Mouse (Mus musculus) neural tube, postnatal 0 days (tissue): ENCODE results near the gene Olfr808. TPM values are rescaled to one million over a fixed set of nuclear protein-coding genes. Genes with fewer than 3 reads are reported as not detected.

Source experiments
- microRNA-seq: library from miRNA; unstranded; fragments of <30 nt; microRNA quantifications from one replicate; pipeline ENCODE4, GENCODE M21; 2016
- polyA plus RNA-seq: library from polyadenylated mRNA; unstranded; fragments of >200 nt; fragmentation: Nextera tagmentation; extraction: Ambion mirVana; gene quantifications from 2 replicates; pipeline ENCODE4 v1.2.1, GENCODE M21; 2015

Olfr808 gene
- polyA plus RNA-seq, result not detected in 2 replicates

DNA sequence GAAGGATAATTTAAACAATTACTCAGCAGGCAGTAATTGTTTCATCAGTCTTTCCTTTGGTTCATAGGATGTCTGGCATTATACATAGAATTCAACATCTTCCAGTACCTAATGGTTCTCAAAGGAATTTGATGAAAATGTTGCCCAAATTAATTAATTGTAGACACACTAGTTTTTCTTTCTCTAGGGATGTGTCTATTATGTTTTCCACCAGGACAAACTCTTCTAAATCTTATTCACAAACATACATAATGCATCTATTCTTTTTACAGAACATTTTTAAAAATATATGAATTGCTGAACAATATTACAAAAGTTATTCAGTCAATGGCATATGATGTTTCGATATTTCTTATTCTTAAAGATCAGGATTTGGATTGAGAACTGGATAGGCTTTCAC is at the start of gene Olfr808:
Olfr808 (plus strand) TSS at position 301 of the 400 bp plus-strand sequence.

GRCm38 (mm10) chr10:129729275-129729674 is 36.0 kb upstream of the Olfr808 start, which contains the start of gene Olfr805:
Gene Olfr805, minus strand, starts transcription at chr10:129729375.

DNA sequence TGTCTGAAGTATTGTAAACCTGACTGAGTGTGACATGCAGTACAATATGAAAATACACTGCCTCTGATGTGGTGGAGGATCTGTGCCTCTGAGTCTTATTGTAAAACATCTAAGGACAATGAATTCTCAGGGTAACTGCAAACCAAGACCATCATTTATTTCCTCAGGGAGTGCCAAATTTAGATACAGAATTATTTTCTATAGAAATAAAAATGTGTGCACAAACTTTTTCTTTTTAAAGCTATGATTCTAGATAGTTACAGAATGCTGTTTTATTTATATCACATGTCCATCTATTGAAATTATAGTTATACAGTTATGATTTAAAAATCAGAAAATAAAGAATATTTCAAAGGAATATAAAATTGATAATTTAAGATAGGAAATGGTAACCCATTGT is 23.5 kb upstream of the Olfr808 start, which contains the start of gene Olfr806:
Olfr806 (minus strand) TSS at position 101 of the 400 bp plus-strand sequence.

GRCm38 (mm10) chr10:129757693-129758092 is 7.6 kb upstream of the Olfr808 start, which contains the start of gene Olfr807:
Gene Olfr807, minus strand, starts transcription at chr10:129757793.

GRCm38 (mm10) chr10:129774338-129774737 is 9.1 kb downstream of the Olfr808 start, which contains the start of gene Olfr809:
Gene Olfr809, plus strand, starts transcription at chr10:129774638.

DNA sequence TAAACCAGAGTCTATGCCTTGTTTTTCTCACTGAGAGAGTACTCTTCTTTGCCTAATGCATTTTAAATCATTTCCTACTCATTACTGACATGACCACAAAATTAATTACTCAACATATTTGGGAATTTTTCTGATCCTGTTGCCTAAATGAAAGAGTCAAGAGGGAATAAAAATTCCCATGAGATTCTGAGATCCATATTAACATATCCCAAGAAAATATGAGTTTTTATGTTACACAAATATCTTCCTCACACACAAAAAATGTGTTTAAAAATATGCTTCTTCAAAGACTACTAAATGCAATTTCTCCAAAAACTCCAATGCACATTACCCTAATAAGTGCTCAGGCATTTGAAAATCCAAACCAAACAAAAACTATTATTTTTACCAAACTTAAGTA is 29.5 kb downstream of the Olfr808 start, which contains the start of gene Olfr810:
Olfr810 (minus strand) TSS at position 101 of the 400 bp plus-strand sequence.

DNA sequence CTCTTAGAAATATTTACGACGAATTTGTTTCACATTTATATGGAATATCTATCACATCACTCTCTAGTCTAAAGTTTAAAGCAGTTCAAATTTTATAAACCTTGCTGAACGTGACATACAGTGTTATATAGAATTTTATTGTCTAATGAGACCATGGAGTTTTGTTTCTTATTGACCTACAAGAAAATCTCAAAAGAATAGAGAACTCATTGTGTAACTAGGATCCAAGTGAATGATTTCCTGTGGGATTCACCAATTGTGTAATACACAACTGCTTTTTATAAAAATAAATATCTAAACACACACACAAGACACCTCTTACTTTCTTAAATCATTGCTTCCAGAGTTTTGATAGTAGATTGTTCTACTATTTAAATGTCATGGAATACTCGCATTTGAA is 39.0 kb downstream of the Olfr808 start, which contains the start of gene Olfr811:
Olfr811 (minus strand) TSS at position 101 of the 400 bp plus-strand sequence.

Small RNAs within 50 kb of the gene (microRNA-seq; reads per million reads assigned to microRNA genes)
- gene Gm24485, result not detected

Other genes starting within 250 kb of the Olfr808 start
- gene Olfr791, start 243.7 kb upstream of the Olfr808 start, polyA plus RNA-seq, result not detected in 2 replicates
- not detected in 2 replicates for gene Olfr792, start 226.3 kb upstream of the Olfr808 start, polyA plus RNA-seq
- not detected in 2 replicates for gene Olfr794, start 197.8 kb upstream of the Olfr808 start, polyA plus RNA-seq
- gene Olfr796, start 152.9 kb upstream of the Olfr808 start, polyA plus RNA-seq, result not detected in 2 replicates
- gene Olfr798, start 137.5 kb upstream of the Olfr808 start, polyA plus RNA-seq, result not detected in 2 replicates
- not detected in 2 replicates for gene Olfr799, start 128.0 kb upstream of the Olfr808 start, polyA plus RNA-seq
- gene Olfr800, start 107.8 kb upstream of the Olfr808 start, polyA plus RNA-seq, result not detected in 2 replicates
- not detected in 2 replicates for gene Olfr801, start 91.6 kb upstream of the Olfr808 start, polyA plus RNA-seq
- gene Olfr802, start 77.3 kb upstream of the Olfr808 start, polyA plus RNA-seq, result 0.04 and 0.08 TPM in 2 replicates
- gene Olfr803, start 71.2 kb upstream of the Olfr808 start, polyA plus RNA-seq, result not detected in 2 replicates
- gene Olfr804, start 62.3 kb upstream of the Olfr808 start, polyA plus RNA-seq, result not detected in 2 replicates
- not detected in 2 replicates for gene Olfr805, start 36.1 kb upstream of the Olfr808 start, polyA plus RNA-seq
- not detected in 2 replicates for gene Olfr806, start 23.6 kb upstream of the Olfr808 start, polyA plus RNA-seq
- gene Olfr807, start 7.7 kb upstream of the Olfr808 start, polyA plus RNA-seq, result not detected in 2 replicates
- gene Olfr809, start 9.2 kb downstream of the Olfr808 start, polyA plus RNA-seq, result not detected in 2 replicates
- gene Olfr810, start 29.4 kb downstream of the Olfr808 start, polyA plus RNA-seq, result not detected in 2 replicates
- not detected in 2 replicates for gene Olfr811, start 38.9 kb downstream of the Olfr808 start, polyA plus RNA-seq
- gene Olfr812, start 80.6 kb downstream of the Olfr808 start, polyA plus RNA-seq, result not detected in 2 replicates
- gene Olfr813, start 89.9 kb downstream of the Olfr808 start, polyA plus RNA-seq, result not detected in 2 replicates
- gene Olfr814, start 114.4 kb downstream of the Olfr808 start, polyA plus RNA-seq, result not detected in 2 replicates
- not detected in 2 replicates for gene Olfr815, start 140.4 kb downstream of the Olfr808 start, polyA plus RNA-seq
- gene Olfr816, start 150.1 kb downstream of the Olfr808 start, polyA plus RNA-seq, result not detected in 2 replicates
- gene Olfr818, start 183.6 kb downstream of the Olfr808 start, polyA plus RNA-seq, result not detected in 2 replicates
- gene Olfr819, start 201.8 kb downstream of the Olfr808 start, polyA plus RNA-seq, result not detected in 2 replicates
- not detected in 2 replicates for gene Olfr247, start 210.7 kb downstream of the Olfr808 start, polyA plus RNA-seq
- not detected in 2 replicates for gene Gm10310, start 219.6 kb downstream of the Olfr808 start, polyA plus RNA-seq
- gene Olfr820, start 247.1 kb downstream of the Olfr808 start, polyA plus RNA-seq, result not detected in 2 replicates